Mouse (Mus musculus) liver, embryonic 11.5 days (tissue): ENCODE data around the gene Nacad. TPM values are rescaled to one million over a fixed set of nuclear protein-coding genes. Genes with fewer than 3 reads are reported as not detected.

ENCODE experiments used
- ATAC-seq: fragments of 200-750 bp; cut with Nextera tagmentation; replicated peaks from 2 replicates; pipeline ENCODE4 v1.8.0; 2017; ENCODE audit warnings: moderate number of reproducible peaks, mild to moderate bottlenecking, moderate TSS enrichment, moderate library complexity; ENCODE audit not compliant: low FRiP score
- DNase-seq: peaks from one replicate; pipeline ENCODE4 v3.0.0-alpha.2; 2017; ENCODE audit warnings: low spot score
- H3K27ac ChIP-seq: fragments of 300-500 bp; sonication (generic); 2 replicates; pipeline ENCODE4 v1.5.1; 2014; ENCODE audit warnings: mild to moderate bottlenecking, low read depth, low read length, control low read depth
- H3K27me3 ChIP-seq: fragments of 300-500 bp; sonication (generic); replicated peaks from 2 replicates; pipeline ENCODE4 v1.6.1; 2014; ENCODE audit warnings: low read length, mixed read lengths; ENCODE audit not compliant: control insufficient read depth, insufficient read depth
- H3K36me3 ChIP-seq: fragments of 300-500 bp; sonication (generic); 2 replicates; pipeline ENCODE4 v1.6.1; 2014; ENCODE audit warnings: mild to moderate bottlenecking, low read length, moderate library complexity, mixed read lengths; ENCODE audit not compliant: control insufficient read depth, insufficient read depth
- H3K4me1 ChIP-seq: fragments of 300-500 bp; sonication (generic); replicated peaks from 2 replicates; pipeline ENCODE4 v1.6.1; 2014; ENCODE audit warnings: low read length, mixed read lengths; ENCODE audit not compliant: control insufficient read depth, insufficient read depth
- H3K4me2 ChIP-seq: fragments of 300-500 bp; sonication (generic); 2 replicates; pipeline ENCODE4 v1.6.1; 2014; ENCODE audit warnings: mild to moderate bottlenecking, control low read depth, moderate library complexity
- H3K4me3 ChIP-seq: fragments of 300-500 bp; sonication (generic); 2 replicates; pipeline ENCODE4 v1.5.1; 2014; ENCODE audit warnings: low read depth, low read length, control low read depth
- H3K9ac ChIP-seq: fragments of 300-500 bp; sonication (generic); 2 replicates; pipeline ENCODE4 v1.6.1; 2014; ENCODE audit warnings: low read depth, low read length, control low read depth
- H3K9me3 ChIP-seq: fragments of 300-500 bp; sonication (generic); 2 replicates; pipeline ENCODE4 v1.6.1; 2016; ENCODE audit warnings: low read length, inconsistent platforms, mixed read lengths; ENCODE audit not compliant: control insufficient read depth
- WGBS: fragments of 180-500 bp; shearing (Covaris S2); extraction: QIAGEN DNeasy Blood & Tissue Kit; methylation state at CpG from one replicate; pipeline ENCODE4 v1.1.7; 2014; 5-methylcytosine and 5-hydroxymethylcytosine counted together
- polyA plus RNA-seq: library from polyadenylated mRNA; unstranded; fragments of >200 nt; fragmentation: Nextera tagmentation; extraction: Ambion mirVana; gene quantifications from 2 replicates; pipeline ENCODE4 v1.2.1, GENCODE M21; 2014

Gene Nacad
- polyA plus RNA-seq, 1 experiment from 2014 or later, result 2.9 TPM

GRCm38 (mm10) chr11:6615250-6616205 is 9.7 kb upstream of the Nacad start:
- Histone ChIP-seq H3K9ac (no peak overlapping the region), H3K4me1 (no peaks in the 10 kb centered on the region), H3K4me2 (no peak overlapping the region), H3K4me3 (no peak overlapping the region), H3K36me3 (peaks cover 64% of the 10 kb centered on the region), H3K9me3 (no peaks in the 10 kb centered on the region), H3K27me3 (no peaks in the 10 kb centered on the region), H3K27ac (no peak overlapping the region)
- WGBS, result 82% methylated on average over 12 of the region's 12 CpGs
- DNase-seq, result no peak
- no peak for ATAC-seq

DNA sequence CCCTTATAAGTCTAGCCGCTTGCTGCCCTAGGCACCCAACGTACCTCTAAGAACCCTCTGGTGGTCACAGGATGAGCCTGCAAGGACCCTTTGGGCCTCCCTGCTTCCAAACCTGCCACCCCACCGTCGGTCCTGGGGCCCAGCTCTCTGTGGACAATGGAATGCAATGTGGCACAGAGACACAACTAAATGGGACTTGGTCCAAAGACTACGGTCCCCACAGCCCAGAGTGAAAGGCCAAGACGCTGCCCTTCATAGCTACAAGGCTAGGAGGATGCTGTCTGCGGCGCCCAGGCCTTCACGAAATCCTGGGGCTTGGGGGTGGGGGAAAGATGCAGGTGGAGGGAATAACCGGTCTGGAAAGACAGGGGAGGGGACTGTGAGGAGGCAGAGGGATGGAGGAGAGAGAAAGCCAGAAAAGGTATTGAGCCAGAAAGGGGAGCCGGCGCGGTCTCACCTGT is 802 bp downstream of the Nacad start:
- Histone ChIP-seq H3K4me1 (peaks cover 15% of the 10 kb centered on the region), H3K9ac (no peak overlapping the region), H3K4me3 (no peak overlapping the region), H3K27me3 (peaks cover 47% of the 10 kb centered on the region), H3K9me3 (no peaks in the 10 kb centered on the region), H3K27ac (no peak overlapping the region), H3K4me2 (peak overlapping the region; percentile 56), H3K36me3 (no peaks in the 10 kb centered on the region)
- 19% methylated on average over 13 of the region's 13 CpGs for WGBS
- ATAC-seq (no peak), DNase-seq (no peak)

DNA sequence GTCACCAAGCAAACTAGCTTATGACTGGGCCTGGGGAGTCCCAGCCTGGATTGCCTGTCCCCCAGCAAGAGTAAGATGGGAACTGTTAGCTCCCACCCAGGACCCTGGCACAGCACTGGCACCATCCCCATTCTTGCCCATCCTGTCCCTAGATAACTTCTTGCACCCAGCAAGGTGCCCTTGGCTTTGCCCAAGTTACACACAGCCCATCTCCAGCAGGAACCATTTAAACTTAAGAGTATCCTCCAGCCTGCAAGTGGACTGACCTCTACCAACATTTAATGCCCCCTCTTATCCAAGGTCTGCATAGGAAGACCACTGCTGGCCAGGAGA is 1.3 kb downstream of the Nacad start:
- ATAC-seq (no peak), DNase-seq (no peak)
- H3K4me2 ChIP-seq, result no peak overlapping the region
- H3K27ac ChIP-seq, result no peak overlapping the region
- H3K4me3 ChIP-seq, result no peak overlapping the region
- H3K9ac ChIP-seq, result no peak overlapping the region
- H3K27me3 ChIP-seq, result peaks cover 47% of the 10 kb centered on the region
- H3K36me3 ChIP-seq, result no peaks in the 10 kb centered on the region
- H3K4me1 ChIP-seq, result peaks cover 19% of the 10 kb centered on the region
- H3K9me3 ChIP-seq, result no peaks in the 10 kb centered on the region

GRCm38 (mm10) chr11:6603887-6604603 is 1.8 kb downstream of the Nacad start:
- no peak overlapping the region for H3K27ac ChIP-seq
- H3K9me3 ChIP-seq, result no peaks in the 10 kb centered on the region
- no peak overlapping the region for H3K4me3 ChIP-seq
- 39% methylated on average over 12 of the region's 12 CpGs for WGBS
- H3K4me2 ChIP-seq, result no peak overlapping the region
- H3K4me1 ChIP-seq, result peaks cover 25% of the 10 kb centered on the region
- no peak for ATAC-seq
- H3K36me3 ChIP-seq, result no peaks in the 10 kb centered on the region
- H3K27me3 ChIP-seq, result peaks cover 47% of the 10 kb centered on the region
- H3K9ac ChIP-seq, result no peak overlapping the region
- no peak for DNase-seq

GRCm38 (mm10) chr11:6603224-6603623 is 2.6 kb downstream of the Nacad start:
- no peak for DNase-seq
- peaks cover 27% of the 10 kb centered on the region for H3K4me1 ChIP-seq
- no peak overlapping the region for H3K27ac ChIP-seq
- H3K27me3 ChIP-seq, result peaks cover 47% of the 10 kb centered on the region
- no peak overlapping the region for H3K4me3 ChIP-seq
- H3K36me3 ChIP-seq, result no peaks in the 10 kb centered on the region
- no peak overlapping the region for H3K4me2 ChIP-seq
- 77% methylated on average over 9 of the region's 9 CpGs for WGBS
- ATAC-seq, result no peak
- no peaks in the 10 kb centered on the region for H3K9me3 ChIP-seq
- no peak overlapping the region for H3K9ac ChIP-seq

- Histone ChIP-seq H3K27me3 (peaks cover 47% of the 10 kb centered on the region), H3K27ac (no peak overlapping the region), H3K9me3 (no peaks in the 10 kb centered on the region), H3K4me1 (peaks cover 27% of the 10 kb centered on the region), H3K9ac (no peak overlapping the region), H3K4me3 (no peak overlapping the region), H3K4me2 (no peak overlapping the region), H3K36me3 (no peaks in the 10 kb centered on the region)
- no peak for ATAC-seq
- WGBS, result 83% methylated on average over 9 of the region's 9 CpGs
- no peak for DNase-seq
Measured at GRCm38 (mm10) chr11:6602662-6603061, 3.2 kb downstream of the Nacad start.

DNA sequence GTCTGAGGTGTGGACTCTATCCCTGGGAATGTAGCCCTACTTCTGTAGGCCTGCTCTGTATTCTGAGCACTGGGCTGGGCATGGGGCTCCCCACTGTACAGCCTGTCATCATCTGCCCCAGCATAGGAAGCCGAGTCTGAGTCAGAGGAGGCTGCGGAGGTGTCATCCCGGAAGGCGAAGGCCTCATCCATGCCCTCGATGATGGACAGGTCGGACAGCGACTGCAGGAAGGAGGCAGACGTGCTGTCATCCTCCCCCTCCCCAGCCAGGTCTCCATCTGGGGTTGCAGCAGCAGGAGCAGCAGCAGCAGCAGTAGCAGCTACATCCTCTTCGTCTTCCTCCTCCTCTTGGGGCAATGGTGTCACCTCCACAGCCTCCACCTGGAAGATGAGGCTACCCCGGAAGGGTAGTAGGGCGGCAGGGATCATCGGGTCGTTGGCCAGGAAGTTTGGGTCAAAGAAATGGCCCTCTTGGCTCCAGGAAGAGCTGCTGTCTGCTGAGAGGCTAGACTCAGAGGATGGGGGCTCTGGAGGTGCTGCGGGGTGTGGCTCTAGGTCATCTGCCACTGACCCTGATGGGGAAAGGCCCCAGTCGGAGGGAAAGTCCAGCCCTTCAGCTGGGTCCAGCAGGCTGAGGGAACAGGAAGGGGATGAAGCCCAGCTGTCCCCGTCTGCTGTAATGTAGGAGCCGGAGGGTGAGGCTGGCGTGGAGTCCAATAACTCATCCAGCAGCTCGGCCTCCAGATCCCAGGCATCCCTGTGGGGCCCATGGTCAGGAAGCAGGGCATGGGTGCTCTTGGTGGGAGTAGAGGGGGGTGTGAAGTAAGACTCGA is 4.0 kb downstream of the Nacad start:
- 64% methylated on average over 20 of the region's 20 CpGs for WGBS
- Histone ChIP-seq H3K9me3 (no peaks in the 10 kb centered on the region), H3K4me3 (no peak overlapping the region), H3K27ac (no peak overlapping the region), H3K27me3 (peaks cover 45% of the 10 kb centered on the region), H3K4me1 (peaks cover 31% of the 10 kb centered on the region), H3K36me3 (peaks cover 4% of the 10 kb centered on the region), H3K4me2 (no peak overlapping the region), H3K9ac (no peak overlapping the region)
- DNase-seq (no peak), ATAC-seq (no peak)

GRCm38 (mm10) chr11:6600284-6600944 is 5.4 kb downstream of the Nacad start:
- no peak for DNase-seq
- Histone ChIP-seq H3K36me3 (peaks cover 15% of the 10 kb centered on the region), H3K9me3 (no peaks in the 10 kb centered on the region), H3K4me2 (no peak overlapping the region), H3K4me3 (no peak overlapping the region), H3K27ac (no peak overlapping the region), H3K4me1 (peaks cover 41% of the 10 kb centered on the region), H3K27me3 (peaks cover 31% of the 10 kb centered on the region), H3K9ac (no peak overlapping the region)
- WGBS, result 72% methylated on average over 8 of the region's 8 CpGs
- ATAC-seq, result peak; percentile 21; the same call in 1 of the 2 replicates
